Mouse (Mus musculus) layer of hippocampus, adult 2 months (tissue): Measurements from ENCODE around the gene Clip2. TPM values are rescaled to one million over a fixed set of nuclear protein-coding genes. Genes with fewer than 3 reads are reported as not detected.

Experiments
- DNase-seq, 2 experiments: peaks; one replicate each; pipeline ENCODE4 v3.0.0; 2022; ENCODE audit warnings: low spot score in 2 of 2
- H3K27ac ChIP-seq: fragments of 200-600 bp; 2 replicates; pipeline ENCODE4 v1.8.1; 2022
- H3K4me3 ChIP-seq: fragments of 200-600 bp; 2 replicates; pipeline ENCODE4 v1.8.1; 2022; ENCODE audit warnings: mild to moderate bottlenecking
- CTCF ChIP-seq: fragments of 200-600 bp; conservative IDR thresholded peaks from 2 replicates; pipeline ENCODE4 v1.8.1; 2022; ENCODE audit warnings: antibody characterized with exemption, mild to moderate bottlenecking, moderate library complexity
- total RNA-seq, 2 experiments: library from RNA; stranded (reverse); gene quantifications; 2 replicates each; pipeline ENCODE4 v1.2.3; 2021

The Clip2 gene
- total RNA-seq, 2 experiments from 2014 or later: 90.0 to 99.3 TPM

- H3K4me3 ChIP-seq: no peak overlapping the region
- H3K27ac ChIP-seq: no peak overlapping the region
- DNase-seq: no peak
- no peak; the same call in none of the 2 replicates for TF ChIP-seq CTCF
Measured at GRCm38 (mm10) chr5:134553951-134554546, 1.8 kb upstream of the Clip2 start.

DNA sequence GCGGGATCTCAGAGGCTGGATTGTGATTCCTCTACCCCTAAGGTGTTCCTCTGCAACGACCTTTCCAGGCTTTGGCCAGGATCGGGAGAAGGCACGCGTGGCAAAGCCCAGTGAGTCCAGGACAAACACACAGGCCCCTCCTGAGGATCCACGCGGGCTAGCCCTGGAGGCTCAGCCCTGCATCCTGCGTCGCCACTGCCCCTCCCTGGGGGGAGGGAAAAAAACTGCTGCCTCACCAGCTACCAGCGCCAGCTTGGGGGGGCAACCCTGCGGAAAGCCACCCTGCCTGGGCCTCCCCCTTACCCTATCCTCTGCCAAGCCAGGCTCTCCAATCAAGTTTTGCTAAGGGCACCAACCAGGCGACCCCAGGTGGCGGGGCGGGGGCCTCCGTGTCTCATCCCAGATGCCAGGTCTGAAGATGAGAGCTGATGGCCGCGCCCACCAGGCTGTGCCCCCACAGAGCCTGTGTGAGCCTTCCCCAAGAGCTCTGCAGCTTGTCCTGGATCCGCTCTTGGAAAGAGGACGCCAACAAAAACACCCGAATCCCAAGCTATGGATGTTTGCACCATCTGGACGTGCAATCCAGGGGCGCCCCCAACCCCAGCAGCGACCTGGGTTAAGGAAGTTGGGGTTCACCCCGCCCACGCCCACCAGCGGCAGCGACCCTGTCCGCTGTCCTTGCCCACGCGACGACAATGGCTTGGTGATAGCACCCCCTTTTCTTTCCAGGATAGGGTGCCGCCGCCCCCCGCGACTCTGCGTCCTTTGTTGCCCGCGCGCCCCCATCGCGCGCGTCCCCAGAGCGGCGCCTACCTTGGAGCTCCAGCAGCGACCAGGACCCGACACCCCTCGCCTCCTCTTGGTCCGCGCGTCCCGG is 763 bp downstream of the Clip2 start:
- TF ChIP-seq CTCF: no peak
- H3K4me3 ChIP-seq: peak overlapping the region; percentile 99
- peak; percentile 42 to 54 for DNase-seq
- peak overlapping the region; percentile 98 for H3K27ac ChIP-seq

GRCm38 (mm10) chr5:134550836-134551232 is 1.4 kb downstream of the Clip2 start:
- Histone ChIP-seq H3K27ac (peak overlapping the region; percentile 98), H3K4me3 (peak overlapping the region; percentile 99)
- no peak for DNase-seq
- TF ChIP-seq CTCF: 0 out of 2 replicates have a peak, but pooled peaks have one; percentile 4

GRCm38 (mm10) chr5:134549640-134550168 is 2.5 kb downstream of the Clip2 start:
- DNase-seq: no peak
- peak overlapping the region; percentile 98; the same call in 1 of the 2 replicates for H3K27ac ChIP-seq
- no peak for TF ChIP-seq CTCF
- peak overlapping the region; percentile 99; the same call in 1 of the 2 replicates for H3K4me3 ChIP-seq

GRCm38 (mm10) chr5:134548306-134548705 is 3.9 kb downstream of the Clip2 start:
- TF ChIP-seq CTCF: no peak
- no peak for DNase-seq
- Histone ChIP-seq H3K27ac (peak overlapping the region; percentile 68; the same call in 1 of the 2 replicates), H3K4me3 (0 out of 2 replicates have a peak overlapping the region, but pooled peaks have one; percentile 6)

DNA sequence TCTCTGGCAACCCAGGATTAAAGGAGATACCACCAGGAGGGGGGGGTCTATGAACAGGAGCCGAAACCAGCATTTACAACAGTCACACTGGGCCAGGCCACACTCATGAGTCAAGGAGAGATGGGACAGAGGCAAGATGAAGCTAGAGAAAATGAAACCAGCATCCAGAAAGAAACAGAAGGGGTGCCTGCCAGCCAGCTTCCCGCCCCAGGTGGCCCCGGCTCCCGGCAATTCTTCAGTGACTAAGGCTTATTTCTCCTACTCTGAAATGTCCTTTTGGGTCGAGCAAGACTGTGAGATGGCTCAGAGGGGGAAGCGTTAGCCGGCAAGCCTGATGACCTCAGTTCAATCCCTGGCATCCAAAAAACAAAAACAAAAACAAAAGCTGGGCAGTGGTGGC is 5.4 kb downstream of the Clip2 start:
- DNase-seq: no peak
- Histone ChIP-seq H3K27ac (peak overlapping the region; percentile 72), H3K4me3 (no peak overlapping the region; the same call in 1 of the 2 replicates)
- TF ChIP-seq CTCF: no peak

GRCm38 (mm10) chr5:134545242-134545629 is 7.0 kb downstream of the Clip2 start:
- peak; percentile 71 for TF ChIP-seq CTCF
- Histone ChIP-seq H3K27ac (peak overlapping the region; percentile 59; the same call in 1 of the 2 replicates), H3K4me3 (no peak overlapping the region)
- no peak for DNase-seq

DNA sequence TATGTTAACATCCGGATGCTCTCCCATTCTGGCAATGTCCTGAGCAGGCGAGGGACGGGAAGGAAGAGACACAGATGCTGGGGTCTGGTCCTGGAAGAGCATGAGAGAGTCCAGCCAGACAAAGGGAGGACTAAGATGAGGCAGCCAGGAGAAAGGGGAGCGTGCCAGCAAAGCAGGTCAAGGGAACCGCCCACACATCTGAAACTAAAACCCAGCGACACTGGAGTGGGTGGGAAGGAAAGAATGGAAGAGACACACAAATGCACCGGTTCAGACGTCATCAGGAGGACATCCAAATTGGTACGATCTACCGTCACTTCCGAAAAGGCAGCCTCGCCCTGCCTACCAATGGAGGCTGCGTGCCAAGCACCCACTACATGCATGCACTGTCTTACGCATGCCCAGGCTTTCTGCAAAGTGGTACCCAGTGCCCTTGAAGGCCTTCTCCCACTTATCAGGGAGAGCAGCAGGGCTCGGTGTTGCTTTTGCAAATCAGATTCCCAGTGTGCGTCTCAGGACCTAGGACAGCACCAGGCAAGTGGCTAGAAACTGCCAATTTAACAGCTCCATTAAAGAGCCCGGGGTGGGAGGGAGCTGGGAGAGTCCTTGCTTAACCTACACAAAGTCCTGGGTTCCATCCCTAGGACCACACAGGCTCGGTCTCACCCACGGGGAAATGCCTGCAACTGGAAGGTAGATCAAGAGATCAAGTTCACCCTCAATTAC is 7.6 kb downstream of the Clip2 start:
- 0 out of 2 replicates have a peak overlapping the region, but pooled peaks have one; percentile 10 for H3K4me3 ChIP-seq
- H3K27ac ChIP-seq: peak overlapping the region; percentile 59; the same call in 1 of the 2 replicates
- peak in 1 of 2 experiments; percentile 38 for DNase-seq
- no peak for TF ChIP-seq CTCF

DNA sequence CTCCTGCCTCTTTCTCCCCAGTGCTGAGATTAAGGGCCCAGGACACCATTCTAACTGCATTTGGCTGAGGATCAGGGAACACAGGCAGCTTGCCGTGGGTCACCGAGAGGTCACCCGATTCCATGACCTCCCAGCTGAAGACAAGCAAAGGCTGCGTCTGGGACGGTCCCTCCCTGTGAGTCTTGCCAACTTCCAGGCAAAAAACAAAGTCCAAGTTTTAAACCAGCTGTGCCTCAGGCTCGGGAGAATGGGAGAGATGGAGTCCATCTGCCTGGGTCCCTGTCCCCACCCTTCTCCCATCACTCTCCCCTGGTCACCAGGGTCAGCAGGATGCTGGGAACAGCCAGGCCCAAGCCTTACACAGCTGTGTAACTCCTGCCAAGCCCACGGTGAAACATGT is 10.6 kb downstream of the Clip2 start:
- no peak for TF ChIP-seq CTCF

GRCm38 (mm10) chr5:134540881-134541280 is 11.4 kb downstream of the Clip2 start:
- no peak overlapping the region for H3K4me3 ChIP-seq
- peak overlapping the region; percentile 80 for H3K27ac ChIP-seq
- no peak for TF ChIP-seq CTCF
- no peak for DNase-seq

More for the DNA sequence above, 10.6 kb downstream of the Clip2 start:
- Histone ChIP-seq H3K4me3 (no peak overlapping the region), H3K27ac (peak overlapping the region; percentile 80; the same call in 1 of the 2 replicates)
- no peak for DNase-seq

- TF ChIP-seq CTCF: no peak
- DNase-seq: peak; percentile 40 to 55
- Histone ChIP-seq H3K4me3 (no peak overlapping the region), H3K27ac (peak overlapping the region; percentile 80)
Measured at GRCm38 (mm10) chr5:134539891-134540290, 12.3 kb downstream of the Clip2 start.

DNA sequence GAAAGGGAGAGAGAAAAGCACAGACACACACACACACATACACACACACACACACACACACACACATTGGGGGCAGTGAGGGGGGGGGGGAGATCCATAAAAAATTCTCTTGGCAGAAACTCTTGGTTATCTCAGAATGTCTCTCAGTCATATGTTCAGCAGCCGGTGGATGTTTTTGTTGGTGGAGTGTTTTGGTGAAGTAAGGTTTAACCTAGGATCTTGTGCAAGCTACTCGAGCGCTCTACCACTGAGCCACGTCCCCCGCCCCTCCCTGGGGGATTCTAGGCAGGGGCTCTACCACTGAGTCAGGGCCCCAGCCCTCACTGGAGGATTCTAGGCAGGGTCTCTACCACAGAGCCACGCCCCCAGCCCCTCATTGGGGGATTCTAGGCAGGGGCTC is 16.2 kb downstream of the Clip2 start:
- Histone ChIP-seq H3K27ac (no peak overlapping the region), H3K4me3 (no peak overlapping the region)
- TF ChIP-seq CTCF: no peak
- no peak for DNase-seq
